Mouse (Mus musculus): Measurements from ENCODE around the gene Gm5134. TPM values are rescaled to one million over a fixed set of nuclear protein-coding genes. Genes with fewer than 3 reads are reported as not detected.

Gene Gm5134
- polyA plus RNA-seq, 1 experiment: not detected

DNA sequence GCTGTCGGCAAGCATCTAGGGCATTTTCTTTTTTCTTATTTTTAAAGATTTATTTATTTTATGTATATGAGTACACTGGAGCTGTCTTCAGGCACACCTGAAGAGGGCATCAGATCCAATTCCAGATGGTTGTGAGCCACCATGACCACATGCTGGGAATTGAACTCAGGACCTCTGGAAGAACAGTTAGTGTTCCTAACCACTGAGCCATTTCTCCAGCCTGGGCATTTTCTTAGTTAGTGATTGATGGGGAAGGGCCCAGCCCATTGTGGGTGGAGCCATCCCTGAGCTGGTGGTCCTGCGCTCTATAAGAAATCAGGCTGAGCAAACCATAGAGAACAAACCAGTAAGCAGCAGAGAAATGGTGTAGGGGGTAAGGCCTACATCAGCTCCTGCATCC lies 48.9 kb downstream of the Gm5134 start:
- no peak for TF ChIP-seq GATA1 (IDR thresholded peaks at IDR 0.05; ENCODE audit: low read length)

DNA sequence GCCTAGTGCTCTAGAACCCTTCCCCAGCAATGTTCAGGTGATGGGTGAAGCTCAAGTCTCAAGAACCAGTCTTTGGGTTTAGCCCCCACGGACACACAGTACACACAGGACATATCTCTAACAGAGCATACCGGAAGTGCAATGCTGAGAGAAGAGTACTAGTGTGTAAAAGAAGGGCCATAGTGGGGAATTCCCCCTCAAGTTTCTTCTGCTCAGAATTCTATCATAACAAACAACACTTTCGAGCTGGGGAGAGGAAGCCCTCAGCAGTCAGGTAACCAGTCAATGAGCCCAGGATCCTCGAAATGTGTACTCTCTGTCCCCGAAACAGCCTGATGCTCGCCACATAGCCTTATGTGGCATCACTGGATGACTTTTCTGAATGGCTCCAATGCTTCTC lies 52.1 kb downstream of the Gm5134 start:
- TF ChIP-seq GATA1 (IDR thresholded peaks at IDR 0.05; ENCODE audit: low read length): no peak

DNA sequence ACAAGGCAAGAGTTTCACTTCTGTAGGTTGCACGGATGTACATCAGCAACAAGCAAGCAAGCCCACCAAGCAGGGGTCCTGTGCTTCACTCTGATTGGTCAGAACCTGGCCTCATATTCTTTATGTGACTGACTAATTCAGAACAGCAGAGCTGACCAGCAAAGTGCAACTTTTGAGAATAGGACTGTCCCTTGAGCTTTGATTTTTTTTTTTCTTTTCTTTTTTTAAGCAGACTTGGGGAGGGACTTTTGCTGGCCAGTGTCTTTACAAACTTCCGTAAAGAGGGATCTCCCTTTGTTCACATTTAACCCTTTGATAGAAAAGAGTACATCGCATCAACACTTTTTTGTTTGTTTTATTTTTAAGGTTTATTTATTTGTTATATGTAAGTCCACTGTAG lies 55.5 kb downstream of the Gm5134 start:
- TF ChIP-seq GATA1 (IDR thresholded peaks at IDR 0.05; ENCODE audit: low read length): no peak

DNA sequence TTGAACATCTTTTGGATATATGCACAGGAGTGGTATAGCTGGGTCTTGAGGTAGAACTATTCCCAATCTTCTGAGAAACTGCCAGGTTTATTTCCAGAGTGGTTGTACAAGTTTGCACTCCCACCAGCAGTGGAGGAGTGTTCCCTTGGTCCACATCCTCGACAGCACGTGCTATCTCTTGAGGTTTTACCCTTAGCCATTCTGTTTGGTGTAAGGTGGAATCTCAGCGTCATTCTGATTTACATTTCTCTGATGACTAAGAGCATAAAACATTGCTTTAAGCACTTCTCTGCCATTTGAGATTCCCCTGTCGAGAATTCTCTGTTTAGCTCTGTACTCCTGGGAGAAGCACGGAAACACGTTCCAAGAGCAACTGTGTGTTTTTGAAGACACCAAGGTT lies 58.6 kb downstream of the Gm5134 start:
- no peak for TF ChIP-seq GATA1 (IDR thresholded peaks at IDR 0.05; ENCODE audit: low read length)

DNA sequence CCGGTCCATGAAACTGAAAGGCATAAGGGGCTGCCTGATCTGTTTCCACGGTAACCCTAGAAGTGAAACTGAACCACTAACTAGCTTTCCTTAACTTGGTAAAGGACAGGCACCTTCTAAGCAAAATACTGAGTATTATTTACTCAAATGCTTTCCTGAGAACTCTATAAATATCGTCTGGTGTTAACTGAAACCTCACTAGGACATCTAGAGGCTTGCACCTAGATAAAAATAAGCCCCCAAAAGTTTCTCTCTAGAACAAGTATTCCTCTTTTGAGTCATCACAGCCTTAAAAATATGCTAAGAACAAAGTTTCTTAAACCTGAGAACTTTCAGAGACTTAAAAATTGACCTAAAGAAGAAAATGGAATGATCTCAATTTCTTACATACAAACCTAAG lies 62.6 kb downstream of the Gm5134 start:
- no peak for TF ChIP-seq GATA1 (IDR thresholded peaks at IDR 0.05; ENCODE audit: low read length)

DNA sequence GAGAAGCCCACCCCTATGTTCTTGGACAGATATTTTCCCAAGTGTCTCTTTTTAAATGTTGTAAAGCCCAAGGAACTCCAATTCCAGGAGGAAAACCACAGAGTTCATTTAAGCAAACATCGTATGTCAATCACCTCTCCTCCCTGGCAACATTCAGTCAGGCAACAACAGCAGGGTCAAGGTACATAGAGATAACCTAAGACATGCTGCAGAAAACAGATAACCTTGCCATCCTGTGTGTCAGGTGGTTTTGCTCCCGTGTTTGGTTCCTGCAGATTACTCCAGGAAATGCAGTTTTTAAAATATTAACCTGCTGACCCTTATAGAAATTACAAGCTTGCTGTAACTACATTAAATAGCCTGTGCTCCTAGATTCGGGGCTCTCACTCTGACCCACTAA lies 67.4 kb downstream of the Gm5134 start:
- TF ChIP-seq GATA1 (IDR thresholded peaks at IDR 0.05; ENCODE audit: low read length): no peak

DNA sequence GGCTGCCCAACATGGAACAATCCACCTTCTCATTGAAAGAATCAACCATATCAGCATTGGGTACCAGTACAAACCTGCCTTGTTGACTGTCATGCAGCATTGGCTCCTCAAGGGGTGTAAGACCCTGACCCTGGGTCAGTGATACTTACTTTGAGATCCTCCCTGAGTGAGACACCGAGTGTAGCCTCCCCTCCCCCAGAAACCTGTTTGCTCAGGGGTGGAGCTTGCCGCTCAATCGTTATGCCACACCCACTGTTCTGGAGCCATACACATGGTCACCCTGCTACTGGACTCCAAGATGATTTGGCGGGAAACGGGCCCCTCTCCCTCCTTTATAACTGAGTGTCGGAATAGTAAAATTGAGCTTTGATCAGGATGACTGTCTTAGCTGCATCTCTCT lies 69.6 kb downstream of the Gm5134 start:
- no peak for TF ChIP-seq GATA1 (IDR thresholded peaks at IDR 0.05; ENCODE audit: low read length)

DNA sequence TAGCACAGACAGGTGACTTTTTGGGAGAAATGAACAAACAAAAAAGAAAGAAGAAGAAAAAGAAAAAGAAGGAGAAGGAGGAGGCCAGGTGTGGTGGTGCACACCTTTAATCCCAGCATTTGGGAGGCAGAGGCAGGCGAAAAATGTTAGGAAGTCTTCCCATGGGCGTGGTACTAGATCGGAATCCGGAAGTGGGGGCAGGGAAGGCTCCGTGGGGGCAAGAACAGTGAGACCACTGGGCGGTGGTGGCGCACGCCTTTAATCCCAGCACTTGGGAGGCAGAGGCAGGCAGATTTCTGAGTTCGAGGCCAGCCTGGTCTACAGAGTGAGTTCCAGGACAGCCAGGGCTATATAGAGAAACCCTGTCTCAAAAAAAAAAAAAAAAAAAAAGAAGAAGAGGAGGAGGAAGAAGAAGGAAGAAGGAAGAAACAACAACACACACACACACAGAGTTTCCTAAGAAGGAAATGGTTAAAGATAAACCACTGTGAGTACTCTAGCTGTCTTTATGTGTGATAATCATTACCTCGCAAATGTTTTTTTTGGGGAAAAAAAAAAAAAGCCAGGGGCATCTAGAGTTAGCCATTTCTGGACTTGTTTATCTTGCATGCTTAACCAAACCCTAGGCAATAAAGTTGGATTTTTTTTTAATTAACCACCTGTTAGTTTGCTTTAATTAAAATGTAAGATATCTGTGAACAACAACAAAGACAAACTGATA lies 71.3 kb downstream of the Gm5134 start:
- no peak for TF ChIP-seq GATA1 (IDR thresholded peaks at IDR 0.05; ENCODE audit: low read length)

DNA sequence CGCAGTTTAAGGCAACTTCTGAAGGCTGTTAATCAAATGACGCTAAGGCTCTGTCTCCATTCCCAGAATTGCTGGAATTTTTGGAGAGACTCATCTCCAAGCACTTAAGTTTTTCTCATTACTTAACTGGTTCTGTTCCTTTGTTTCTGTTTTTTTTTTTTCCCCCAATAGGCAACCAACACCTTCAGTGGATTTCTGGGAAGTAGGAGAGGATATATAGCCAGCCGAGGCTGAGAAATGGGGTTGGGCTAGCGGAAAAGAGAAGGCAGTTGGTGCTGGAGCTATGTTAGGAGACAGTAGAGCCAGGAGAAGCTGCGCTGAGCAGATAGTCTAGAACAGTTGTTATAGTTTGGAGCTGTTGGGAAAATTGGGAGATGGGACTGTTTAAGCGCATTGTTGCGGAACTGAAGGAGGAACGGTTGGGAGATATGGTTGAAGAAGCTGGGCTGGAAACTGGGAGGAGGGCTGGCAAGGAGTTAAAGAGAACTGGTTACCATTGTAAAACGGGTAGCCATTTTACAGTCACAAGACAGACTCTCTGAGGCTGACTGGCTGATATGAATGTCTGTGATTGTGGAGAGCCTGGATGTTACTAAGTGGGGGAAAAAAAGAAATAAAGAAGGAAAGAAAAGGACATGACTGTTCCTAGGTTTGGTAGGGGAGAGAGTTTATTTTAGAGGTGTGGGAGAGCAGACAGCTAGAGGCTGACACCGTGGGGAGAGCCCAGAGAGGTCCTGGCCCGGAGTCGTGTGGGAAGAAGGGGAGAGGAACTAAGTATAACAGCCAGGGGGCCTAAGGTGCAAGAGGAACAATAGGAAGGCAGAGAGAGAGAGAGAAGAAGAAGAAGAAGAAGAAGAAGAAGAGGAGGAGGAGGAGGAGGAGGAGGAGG lies 73.1 kb downstream of the Gm5134 start:
- no peak for TF ChIP-seq GATA1 (IDR thresholded peaks at IDR 0.05; ENCODE audit: low read length)

DNA sequence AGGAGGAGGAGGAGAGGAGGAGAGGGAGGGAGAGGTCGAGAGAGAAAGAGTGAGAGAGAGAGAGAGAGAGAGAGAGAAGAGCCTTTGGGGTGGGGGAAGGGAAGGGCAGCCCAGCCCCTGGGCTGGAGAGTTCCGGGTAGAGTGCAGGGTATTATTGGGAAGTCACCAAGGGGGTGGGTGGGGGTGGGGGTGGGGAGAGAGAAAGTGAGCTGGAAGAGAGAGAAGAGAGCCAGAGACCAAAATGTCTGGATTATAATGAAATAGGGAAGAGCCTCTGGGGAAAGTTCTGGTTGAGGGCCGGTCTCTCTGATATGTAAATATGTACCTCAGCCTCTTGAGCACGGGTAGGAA lies 73.7 kb downstream of the Gm5134 start:
- no peak for TF ChIP-seq GATA1 (IDR thresholded peaks at IDR 0.05; ENCODE audit: low read length)

DNA sequence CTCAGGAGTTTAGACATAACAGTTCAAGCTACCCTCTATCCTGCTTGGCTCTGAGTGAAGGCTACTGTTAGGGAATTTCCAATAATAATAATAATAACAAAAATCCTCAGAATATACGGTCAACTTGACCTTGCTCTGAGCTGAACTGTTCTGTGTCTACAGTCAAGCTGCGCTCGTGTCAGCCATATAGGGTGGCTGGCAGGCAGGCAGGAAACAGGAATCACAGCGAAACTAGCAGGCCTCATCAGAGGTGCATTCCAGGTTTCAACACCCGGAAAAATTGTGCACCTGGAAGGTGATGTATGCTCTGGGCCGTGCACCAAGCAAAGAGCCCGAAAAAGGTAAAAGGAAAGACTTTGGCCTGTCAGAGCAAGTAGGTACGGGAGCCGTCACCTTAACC lies 74.1 kb downstream of the Gm5134 start:
- no peak for TF ChIP-seq GATA1 (IDR thresholded peaks at IDR 0.05; ENCODE audit: low read length)

DNA sequence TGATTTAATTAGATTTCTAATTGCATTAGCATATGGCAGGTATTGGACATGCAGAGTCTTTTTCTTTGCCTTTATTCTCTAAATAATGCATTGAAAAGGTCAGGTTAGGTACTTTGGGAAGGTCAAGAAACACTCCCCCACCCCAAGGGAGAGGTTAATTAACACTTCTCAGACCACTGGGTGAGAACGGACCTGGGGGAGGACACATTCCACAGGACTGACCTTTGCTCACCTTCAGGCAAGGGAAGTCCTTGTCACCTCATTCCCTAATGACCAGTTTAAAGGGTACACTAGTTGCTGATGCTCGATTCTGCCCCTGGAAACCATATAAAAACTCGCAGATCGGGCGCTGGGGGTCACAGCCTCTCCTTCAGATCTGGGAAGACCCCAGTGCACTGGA lies 75.0 kb downstream of the Gm5134 start:
- no peak for TF ChIP-seq GATA1 (IDR thresholded peaks at IDR 0.05; ENCODE audit: low read length)

DNA sequence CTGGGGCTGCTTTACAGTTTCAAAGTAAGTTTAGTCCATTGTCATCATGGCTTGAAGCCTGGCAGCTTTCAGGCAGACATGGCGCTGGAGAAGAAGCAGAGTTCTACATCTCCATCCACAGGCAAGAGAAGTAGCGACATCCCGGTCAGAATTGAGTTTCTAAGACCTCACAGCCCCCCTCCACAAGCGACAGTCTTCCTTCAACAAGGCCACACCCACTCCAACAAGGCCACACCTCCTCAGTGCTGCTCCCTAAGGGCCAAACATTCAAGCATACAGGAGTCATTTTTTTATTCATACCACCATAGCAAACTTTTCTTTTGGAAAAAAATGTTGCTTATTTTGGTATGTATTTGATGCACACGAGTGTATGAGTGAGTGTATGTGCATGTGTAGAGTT lies 76.2 kb downstream of the Gm5134 start:
- TF ChIP-seq GATA1 (IDR thresholded peaks at IDR 0.05; ENCODE audit: low read length): no peak

DNA sequence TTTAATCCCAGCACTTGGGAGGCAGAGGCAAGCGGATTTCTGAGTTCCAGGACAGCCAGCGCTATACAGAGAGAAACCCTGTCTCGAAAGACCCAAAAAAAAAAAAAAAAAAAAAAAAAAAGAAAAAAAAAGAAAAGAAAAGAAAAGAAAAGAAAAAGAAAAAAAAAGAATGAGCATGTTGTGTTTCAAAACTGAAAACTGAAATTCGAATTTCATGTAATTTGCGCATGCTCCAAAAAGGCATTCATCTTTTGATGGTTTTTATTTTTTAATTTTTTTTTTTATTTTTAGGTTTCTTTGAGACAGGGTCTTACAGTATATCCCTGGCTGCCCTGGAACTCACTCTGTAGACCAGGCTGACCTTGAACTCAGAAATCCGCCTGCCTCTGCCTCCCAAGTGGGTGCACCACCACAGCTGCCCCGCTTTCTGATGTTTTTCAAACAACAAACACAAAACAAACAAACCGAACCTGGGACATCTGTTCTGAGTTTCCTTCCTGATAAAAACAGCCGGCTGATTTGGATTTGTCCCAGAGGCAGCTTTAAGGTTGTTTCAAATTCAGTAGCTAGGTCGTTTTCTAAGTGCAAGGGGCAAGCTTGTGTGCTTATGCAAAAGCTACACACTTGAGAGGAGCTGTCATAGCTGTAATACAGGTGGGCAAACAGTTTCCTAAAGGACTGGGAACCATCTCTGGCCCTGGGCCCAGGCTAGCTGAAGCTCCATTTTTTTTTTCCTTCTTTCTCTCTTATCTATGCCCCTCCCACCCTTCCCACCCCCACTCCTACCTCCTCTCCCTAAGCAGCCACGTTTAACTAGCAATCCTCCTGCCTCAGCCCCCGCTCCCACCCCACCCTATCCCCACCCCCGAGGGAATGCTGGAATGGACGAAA lies 77.4 kb downstream of the Gm5134 start:
- TF ChIP-seq GATA1 (IDR thresholded peaks at IDR 0.05; ENCODE audit: low read length): no peak

DNA sequence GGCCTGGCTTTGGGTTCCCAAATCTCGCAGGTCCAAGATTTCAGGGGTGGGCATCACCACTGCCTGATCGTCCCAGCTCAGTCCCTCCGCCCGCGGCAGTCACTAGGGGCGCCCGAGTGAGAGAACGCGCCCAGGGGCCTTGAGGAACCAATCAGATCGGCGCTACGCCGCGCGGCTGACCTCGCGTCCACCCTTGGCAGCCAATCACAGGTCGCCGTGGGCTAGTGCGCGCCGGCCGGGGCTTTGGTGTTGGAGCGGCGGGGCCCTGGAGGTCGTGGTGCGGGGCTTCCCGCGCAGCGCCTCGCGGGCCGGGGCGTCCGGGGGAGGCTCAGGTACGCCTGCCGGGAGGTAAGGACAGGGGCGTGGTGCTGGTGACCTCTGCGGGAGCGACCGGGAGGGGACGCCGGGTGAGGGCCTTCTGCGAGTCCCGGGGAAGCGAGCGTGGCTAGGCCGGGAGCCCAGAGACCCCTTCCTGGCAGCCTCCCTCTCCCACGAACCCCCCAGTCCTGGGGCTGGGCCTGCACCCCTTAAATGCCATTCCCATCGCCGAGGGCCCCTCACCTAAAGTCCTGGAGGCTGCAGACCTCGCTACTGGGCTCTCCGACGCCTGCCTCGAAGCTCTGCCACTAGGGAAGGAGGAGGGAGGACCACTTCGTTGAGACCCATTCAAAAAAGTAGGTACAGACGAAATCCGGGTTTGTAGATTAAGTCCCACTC lies 78.2 kb downstream of the Gm5134 start, which contains the start of gene Zfp280b:
Zfp280b (plus strand) TSS at position 249 of the 717 bp plus-strand sequence.
- no peak for TF ChIP-seq GATA1 (IDR thresholded peaks at IDR 0.05; ENCODE audit: low read length)
